Mouse (Mus musculus): Measurements from ENCODE around the gene Opn1sw.

DNA sequence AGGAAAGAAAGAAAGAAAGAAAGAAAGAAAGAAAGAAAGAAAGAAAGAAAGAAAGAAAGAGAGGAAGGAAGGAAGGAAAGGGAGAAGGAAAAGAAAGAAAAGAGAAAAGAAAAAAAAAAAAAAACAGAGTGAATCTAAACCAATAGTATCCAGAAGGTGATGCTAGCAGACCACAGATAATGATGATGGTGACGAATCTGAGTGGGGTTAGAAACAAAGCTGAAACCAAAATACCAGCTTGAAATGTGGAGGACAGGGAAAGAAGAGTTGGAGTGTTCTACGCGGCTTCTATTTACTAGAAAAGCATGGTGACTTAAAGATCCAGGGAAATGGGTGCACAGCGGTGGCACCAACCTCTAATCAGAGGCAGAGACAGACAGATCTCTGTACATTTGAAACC lies 3.5 kb upstream of the Opn1sw start:
- no peak for TF ChIP-seq CTCF (IDR thresholded peaks at IDR 0.05; ENCODE audit: low read depth, low read length)
- TF ChIP-seq EP300 (IDR thresholded peaks at IDR 0.05; ENCODE audit: insufficient read depth, low read depth, low read length) = no peak
- TF ChIP-seq POLR2A (IDR thresholded peaks at IDR 0.05; ENCODE audit: insufficient read depth, low read length) = no peak
